Mouse (Mus musculus) cerebellum, adult (tissue): ENCODE data around the gene Banp.

ENCODE experiments used
- ATAC-seq: cut with Nextera tagmentation; 2 replicates; pipeline ENCODE4 v1.9.2; 2017; ENCODE audit warnings: mild to moderate bottlenecking, moderate library complexity, mixed read lengths; ENCODE audit not compliant: insufficient number of reproducible peaks, low FRiP score, low TSS enrichment

Banp gene

DNA sequence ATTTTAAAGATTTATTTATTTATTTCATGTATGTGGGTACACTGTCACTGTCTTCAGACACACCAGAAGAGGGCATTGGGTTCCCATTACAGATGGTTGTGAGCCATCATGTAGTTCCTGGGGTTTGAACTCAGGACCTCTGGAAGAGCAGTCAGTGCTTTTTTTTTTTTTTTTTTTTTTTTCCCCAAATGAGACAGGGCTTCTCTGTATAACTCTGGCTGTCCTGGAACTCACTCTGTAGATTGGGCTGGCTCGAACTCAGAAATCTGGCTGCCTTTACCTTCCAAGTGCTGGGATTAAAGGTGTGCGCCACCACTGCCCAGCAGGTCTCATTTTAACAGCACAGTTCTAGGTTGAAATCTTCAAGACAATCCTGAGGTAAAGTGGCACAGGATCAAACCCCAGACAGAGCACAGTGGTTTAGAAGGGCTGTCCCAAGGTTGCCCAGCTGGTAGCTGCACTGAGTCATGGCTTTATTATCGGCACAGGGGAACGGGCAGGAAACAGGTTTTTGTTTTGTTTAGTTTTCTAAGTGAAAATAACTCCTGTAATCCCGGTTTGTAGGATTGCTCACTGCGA, at the start of gene Banp:
Banp (plus strand) TSS at position 529 of the 579 bp plus-strand sequence.
- no peak for ATAC-seq

- ATAC-seq = no peak
Measured at GRCm38 (mm10) chr8:121901498-121902236, 47.9 kb upstream of the Banp start.

DNA sequence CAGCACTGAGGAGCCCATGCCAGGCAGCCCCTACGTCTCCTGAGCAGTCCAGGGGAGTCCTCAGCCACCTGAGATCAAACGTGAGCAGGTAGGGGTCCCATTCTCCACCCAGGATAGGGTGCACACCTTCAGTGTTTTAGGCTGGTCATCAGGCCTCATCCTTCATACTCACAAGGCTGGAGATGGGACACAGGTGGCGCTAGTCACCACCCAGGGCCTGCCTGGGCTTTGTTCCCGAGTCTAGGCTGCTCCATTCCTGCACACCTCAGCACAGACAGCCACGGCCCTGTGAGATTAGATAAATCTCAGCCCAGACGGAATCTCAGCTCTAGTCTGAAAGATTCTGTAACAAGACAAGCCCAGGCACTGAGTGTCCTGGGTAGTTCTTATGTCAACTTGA, 45.6 kb upstream of the Banp start:
- ATAC-seq = 0 out of 2 replicates have a peak, but pooled peaks have one; percentile 41

GRCm38 (mm10) chr8:121904999-121905398, 44.6 kb upstream of the Banp start:
- ATAC-seq = no peak

DNA sequence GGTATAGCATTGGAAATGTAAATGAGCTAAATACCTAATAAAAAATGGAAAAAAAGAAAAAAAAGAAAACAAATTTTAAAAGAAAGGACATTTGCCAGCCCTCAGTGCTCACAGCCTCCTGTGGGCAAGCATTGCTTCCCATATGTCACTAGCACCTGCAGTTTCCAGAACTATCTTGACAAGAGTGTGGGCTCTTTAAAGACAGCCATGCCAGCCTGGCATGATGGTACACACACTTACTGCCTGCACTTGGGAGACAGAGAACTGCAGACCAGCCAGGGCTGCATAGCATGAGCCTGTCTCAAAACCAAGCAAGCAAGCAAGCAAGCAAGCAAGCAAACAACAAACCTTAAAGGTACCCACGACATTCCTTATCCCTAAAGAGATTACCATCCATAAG, 44.1 kb upstream of the Banp start:
- no peak for ATAC-seq

- ATAC-seq = no peak
Measured at GRCm38 (mm10) chr8:121905864-121906263, 43.7 kb upstream of the Banp start.

GRCm38 (mm10) chr8:121906542-121907512, 42.7 kb upstream of the Banp start:
- ATAC-seq = peak; percentile 10; the same call in 1 of the 2 replicates

- peak; percentile 74 for ATAC-seq
Measured at GRCm38 (mm10) chr8:121907587-121908248, 41.8 kb upstream of the Banp start, which contains the start of gene Slc7a5. Gene Slc7a5, minus strand, starts transcription at chr8:121907694.

DNA sequence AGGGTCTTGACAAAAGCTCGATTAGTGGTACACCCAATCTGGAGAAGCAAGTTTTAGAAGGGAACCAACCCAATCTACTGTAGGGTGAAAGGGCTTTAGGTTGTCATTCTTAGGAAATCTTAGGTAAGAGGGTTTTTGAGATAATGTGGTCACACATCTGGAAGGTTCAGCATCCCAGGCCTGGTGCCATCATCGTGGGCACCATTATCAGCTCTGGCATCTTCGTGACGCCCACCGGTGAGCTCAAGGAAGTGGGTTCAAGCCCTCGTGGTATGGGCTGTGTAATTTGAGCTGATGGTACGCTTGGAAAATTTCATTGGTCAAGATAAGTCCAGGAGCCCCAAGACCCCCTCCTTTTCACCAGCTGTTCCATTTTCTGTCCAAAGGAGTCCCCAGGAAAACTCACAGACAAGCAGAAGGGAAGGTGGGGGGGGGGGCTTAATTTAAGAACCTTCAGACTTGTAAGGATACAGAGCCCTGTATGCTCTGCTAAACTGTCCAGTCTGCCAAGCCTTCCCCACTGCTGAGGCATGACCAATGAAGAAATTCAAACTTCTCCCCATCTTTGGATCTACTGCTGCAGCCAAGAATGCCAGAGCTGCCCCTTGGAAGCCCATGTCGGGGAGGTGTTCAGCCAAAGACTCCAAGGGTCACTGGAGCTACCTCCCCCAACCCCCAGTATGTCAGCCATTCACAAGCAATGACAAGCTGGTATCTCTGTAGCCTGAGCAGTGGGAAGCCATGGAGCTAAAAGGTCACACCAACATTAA, 41.0 kb upstream of the Banp start:
- no peak for ATAC-seq

DNA sequence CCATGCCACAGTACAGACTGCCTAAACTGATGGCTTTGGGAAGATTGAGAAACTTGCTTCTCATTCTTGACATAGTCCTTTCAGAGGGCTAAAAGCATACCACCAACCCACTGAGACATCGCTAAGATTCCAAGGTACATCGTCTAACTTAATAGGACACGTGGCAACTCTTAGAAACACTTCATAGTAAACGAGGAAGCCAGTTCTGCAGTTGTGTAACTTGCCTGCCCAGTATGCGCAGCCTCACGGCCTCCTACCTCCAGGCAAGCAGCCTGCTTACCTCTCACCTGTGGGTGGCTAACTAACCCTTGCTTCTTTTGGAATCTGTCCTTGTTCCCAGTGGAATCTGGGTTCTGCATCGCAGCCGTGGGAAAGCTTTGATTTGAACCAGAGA, 40.4 kb upstream of the Banp start:
- no peak for ATAC-seq

DNA sequence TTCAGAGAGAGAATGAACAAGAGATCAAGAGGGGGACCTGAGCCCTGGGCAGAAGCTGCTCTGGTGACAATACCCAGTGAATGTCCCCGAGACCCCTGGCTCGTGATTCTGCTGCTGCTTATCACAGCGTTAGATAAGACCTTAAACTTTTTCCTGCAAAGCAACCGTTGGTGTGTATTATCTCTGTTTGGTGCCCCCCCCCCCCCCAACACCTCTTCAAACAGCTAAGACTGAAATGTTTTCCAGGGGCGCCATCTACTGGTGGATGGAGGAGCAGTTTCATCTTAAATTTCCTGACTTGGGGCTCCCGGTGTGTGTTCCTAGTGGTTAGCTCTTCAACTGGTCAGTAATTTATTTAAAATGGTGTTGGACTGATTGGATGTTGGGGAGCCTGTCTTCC, 39.9 kb upstream of the Banp start:
- no peak for ATAC-seq

DNA sequence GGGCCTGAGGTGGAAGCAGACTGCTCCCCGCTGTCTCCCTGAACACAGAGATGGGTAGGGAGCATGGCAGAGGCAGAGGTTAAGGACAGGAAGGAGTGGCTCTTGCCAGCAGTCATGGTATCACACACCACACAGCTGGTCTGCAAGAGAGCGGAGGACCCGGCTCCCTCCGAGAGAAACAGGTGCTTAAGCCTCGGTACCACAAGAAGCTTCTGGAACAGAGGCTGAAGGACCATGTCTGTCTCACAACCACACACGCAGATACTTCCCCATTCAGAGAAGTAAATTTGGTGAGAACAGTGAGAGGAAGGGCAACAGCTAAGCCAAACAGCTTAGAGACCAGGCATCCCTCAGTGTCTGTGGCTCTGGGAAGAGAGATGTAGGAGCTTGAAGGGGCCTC, 38.1 kb upstream of the Banp start:
- ATAC-seq = no peak

DNA sequence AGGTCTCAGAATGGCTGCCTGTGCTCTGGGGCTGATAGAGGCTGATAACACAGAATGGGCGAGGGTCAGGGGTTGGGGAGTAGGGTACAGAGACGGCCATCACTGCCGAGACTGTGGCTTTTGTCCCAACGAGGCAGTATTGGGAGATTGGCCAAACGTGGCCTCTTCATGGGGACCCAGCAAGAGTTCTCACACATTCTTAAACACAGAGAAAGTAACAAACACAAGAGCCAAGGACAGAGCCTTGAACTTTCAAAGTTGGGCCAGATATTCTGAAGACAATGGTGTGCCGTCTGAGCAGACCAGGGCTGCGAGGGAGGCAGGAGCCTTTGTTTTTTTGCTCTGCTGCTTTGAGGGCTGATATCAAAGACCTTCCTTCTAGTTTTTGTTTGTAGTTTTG, 37.6 kb upstream of the Banp start:
- ATAC-seq = no peak

DNA sequence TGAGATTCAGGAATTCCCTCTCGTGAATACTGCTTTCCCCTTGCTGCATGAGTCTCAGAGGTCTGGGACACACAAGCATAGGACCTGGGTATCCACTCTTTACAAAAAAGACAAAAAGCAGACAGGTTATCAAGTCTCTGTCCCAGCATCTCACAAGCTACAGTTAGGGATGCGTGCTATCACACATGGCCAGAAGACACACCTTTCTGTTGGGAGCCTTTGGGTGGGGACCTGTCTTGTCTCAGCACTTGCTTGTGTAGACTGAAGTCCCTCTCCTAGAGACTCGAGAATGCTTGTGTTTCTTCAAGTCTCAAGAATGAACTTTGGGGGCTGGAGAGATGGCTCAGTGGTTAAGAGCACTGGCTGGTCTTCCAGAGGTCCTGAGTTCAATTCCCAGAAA, 36.7 kb upstream of the Banp start:
- ATAC-seq = no peak

GRCm38 (mm10) chr8:121913378-121913777, 36.2 kb upstream of the Banp start:
- no peak for ATAC-seq

GRCm38 (mm10) chr8:121919158-121919557, 30.4 kb upstream of the Banp start:
- no peak for ATAC-seq

DNA sequence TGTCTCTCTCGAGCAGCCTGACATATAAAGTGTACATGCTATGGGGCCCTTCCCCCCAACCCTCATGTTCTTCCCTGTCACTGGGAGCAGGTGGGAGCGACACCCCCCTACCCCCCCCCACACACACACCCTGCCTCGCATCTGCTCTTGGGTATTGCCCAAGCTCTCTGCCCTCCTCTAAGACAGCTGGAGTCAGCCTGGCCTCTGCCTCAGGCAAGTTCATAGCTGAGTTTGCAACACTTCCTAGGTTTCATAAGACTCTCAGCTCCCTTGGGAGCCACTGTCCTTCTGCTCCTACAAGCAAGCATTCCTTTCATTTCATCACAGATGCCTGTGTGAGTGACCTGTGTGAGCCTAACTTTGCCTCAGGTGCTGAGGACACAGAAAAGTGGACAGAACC, 29.8 kb upstream of the Banp start:
- ATAC-seq = no peak

GRCm38 (mm10) chr8:121921582-121921981, 28.0 kb upstream of the Banp start:
- ATAC-seq = no peak

DNA sequence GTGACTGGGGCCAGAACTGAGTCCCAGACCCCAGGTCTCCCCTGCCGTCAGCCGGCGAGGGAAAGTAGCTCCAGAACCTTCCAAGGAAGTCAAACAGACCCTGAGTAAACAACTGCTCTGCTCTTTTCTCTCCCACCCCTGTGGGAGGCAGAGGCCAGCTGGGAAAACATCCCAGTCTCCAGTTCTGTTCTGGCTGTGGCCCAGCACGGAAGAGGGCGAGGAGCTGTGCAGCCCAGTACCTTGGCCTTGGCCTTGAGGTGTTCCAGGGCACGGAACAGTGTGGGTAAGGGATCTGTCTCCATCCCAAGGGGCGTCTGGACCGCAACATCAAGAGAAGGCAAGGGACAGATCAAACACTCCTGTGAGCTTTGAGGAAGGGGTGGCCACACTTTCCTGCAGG, 27.4 kb upstream of the Banp start:
- no peak for ATAC-seq

DNA sequence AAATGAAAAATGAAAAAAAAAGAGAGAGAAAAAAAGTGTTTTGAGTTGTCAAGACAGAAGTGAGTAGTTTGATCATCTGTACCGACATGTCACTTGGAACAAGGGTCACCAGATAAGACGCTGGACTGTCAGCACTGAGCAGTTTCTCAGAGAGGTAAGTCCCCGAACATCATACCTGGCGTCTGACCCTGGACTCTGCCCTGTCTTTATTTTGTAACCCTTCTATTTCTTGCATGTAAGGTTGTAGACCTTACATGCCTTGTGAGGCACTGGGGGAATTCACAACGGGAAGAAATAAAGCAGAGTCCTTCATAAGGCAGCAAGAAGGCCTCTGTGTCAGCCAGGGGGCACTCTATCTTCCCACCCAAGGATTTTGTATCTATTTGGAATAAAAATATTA, 24.9 kb upstream of the Banp start:
- no peak for ATAC-seq
